8 mouse cellular contexts compared by ENCODE assay signal in genomic region chr9:65826226-65826587, GRCm38 (mm10). TPM values are rescaled to one million over a fixed set of nuclear protein-coding genes. Genes with fewer than 3 reads are reported as not detected.
A peak's percentile ranks its signal among the peaks of the same experiment; 100 is the strongest.
DNase-seq lines count a peak whose midpoint lies in the region; ATAC-seq and TF ChIP-seq lines count a peak whose summit lies in the region.

No protein-coding gene starts in this region.

- no peak for DNase-seq in gastrocnemius, adult 2 months
- no peak for DNase-seq in gastrocnemius, adult 8-10 months (ENCODE audit: low spot score in 2 of 2)
- peak; percentile 24 for DNase-seq in embryo, embryonic 11.5 days (ENCODE audit: low read depth, low spot score)
- peak; percentile 57 for DNase-seq in hindbrain, embryonic 14.5 days (ENCODE audit: low spot score)
- no peak for DNase-seq in ovary, postnatal 10 days (ENCODE audit: low spot score)
- DNase-seq in yolk sac, embryonic 10.5 days (ENCODE audit: low spot score) = no peak

- peak; percentile 57 for ATAC-seq in hindbrain, embryonic 14.5 days (ENCODE audit: low FRiP score)

- H3K9me3 ChIP-seq in E14TG2a.4 (ENCODE audit: low read length) = no peaks in the 10 kb centered on the region
- no peaks in the 10 kb centered on the region for H3K9me3 ChIP-seq in hindbrain, embryonic 14.5 days (ENCODE audit: control insufficient read depth, low read length)

- peaks cover 54% of the 10 kb centered on the region for H3K4me1 ChIP-seq in E14TG2a.4 (replicated peaks; ENCODE audit: low read depth, low read length)
- H3K4me1 ChIP-seq in hindbrain, embryonic 14.5 days (replicated peaks; ENCODE audit: control insufficient read depth, insufficient read depth, low read length) = peaks cover 37% of the 10 kb centered on the region

- peak overlapping the region; percentile 92 for H3K27ac ChIP-seq in gastrocnemius, adult 2 months
- peak overlapping the region; percentile 100 for H3K27ac ChIP-seq in hindbrain, embryonic 14.5 days
- no peak overlapping the region for H3K27ac ChIP-seq in macrophage

- peak overlapping the region; percentile 98 for H3K9ac ChIP-seq in hindbrain, embryonic 14.5 days

- H3K4me2 ChIP-seq in hindbrain, embryonic 14.5 days (replicated peaks) = peak overlapping the region; percentile 82

- peak overlapping the region; percentile 88 for H3K4me3 ChIP-seq in gastrocnemius, adult 2 months
- H3K4me3 ChIP-seq in E14TG2a.4 (replicated peaks; ENCODE audit: low read length) (peak overlapping the region; percentile 88), macrophage (ENCODE audit: inconsistent target) (peak overlapping the region; percentile 50; the same call in 1 of the 2 replicates)
- H3K4me3 ChIP-seq in hindbrain, embryonic 14.5 days (replicated peaks; ENCODE audit: low read length) = peak overlapping the region; percentile 84

- TF ChIP-seq CTCF in gastrocnemius, adult 2 months (IDR thresholded peaks at IDR 0.05) = no peak
- no peak for TF ChIP-seq CTCF in E14TG2a.4 (conservative IDR thresholded peaks at IDR 0.05; ENCODE audit: low read length)

- intact Hi-C loops in gastrocnemius, adult 2 months (cut with DNase I) = loop anchor here (5.0 kb wide), 3 partner anchors 34 to 149 kb away; no protein-coding TSS in a partner anchor

- WGBS in hindbrain, embryonic 14.5 days = 0% methylated on average over 4 of the region's 4 CpGs
- 25% methylated on average over 4 of the region's 4 CpGs for WGBS in macrophage (ENCODE audit: missing documents)

- H3K36me3 ChIP-seq in E14TG2a.4 (ENCODE audit: insufficient read depth, low read length) (no peaks in the 10 kb centered on the region), macrophage (ENCODE audit: inconsistent target) (no peaks in the 10 kb centered on the region)
- H3K36me3 ChIP-seq in hindbrain, embryonic 14.5 days (replicated peaks; ENCODE audit: control insufficient read depth, insufficient read depth) = no peaks in the 10 kb centered on the region

- H3K27me3 ChIP-seq in E14TG2a.4 (ENCODE audit: insufficient read depth, low read length) = peaks cover 8% of the 10 kb centered on the region
- no peaks in the 10 kb centered on the region for H3K27me3 ChIP-seq in hindbrain, embryonic 14.5 days (ENCODE audit: control insufficient read depth, insufficient read depth, low read length)

- H3K79me2 ChIP-seq in macrophage (ENCODE audit: inconsistent target) = peaks cover 37% of the 10 kb centered on the region; the same call in 1 of the 2 replicates

RNA-seq across cellular contexts. Expression of gene Zfp609, which starts 1.2 kb away (rescaled TPM):
- 10 to 100 TPM; 18.4 to 21.1 TPM for total RNA-seq in gastrocnemius, adult 2 months (2021)
- total RNA-seq in gastrocnemius, adult 8-10 months (2022) = 10 to 100 TPM; 15.8 to 18.8 (median 17.6) TPM
- 8.0 and 8.8 TPM in 2 replicates for polyA plus RNA-seq in hindbrain, embryonic 14.5 days (2014; fragmentation: Nextera tagmentation; extraction: Ambion mirVana)
- 10 to 100 TPM in 22 of 26 experiments, 1 to 10 TPM in 4; 5.7 to 32.1 (median 16.8) TPM for total RNA-seq in macrophage (2018; cell fraction: chromatin; rRNA removed)
- 10 to 100 TPM in 2 of 26 experiments, 1 to 10 TPM in 24; 5.5 to 10.4 (median 7.3) TPM for total RNA-seq in macrophage (2018; cell fraction: cytosol; rRNA removed)
- total RNA-seq in macrophage (2018; cell fraction: nucleus; rRNA removed) = 10 to 100 TPM in 20 of 26 experiments, 1 to 10 TPM in 6; 5.1 to 30.3 (median 12.3) TPM
- polyA plus RNA-seq in macrophage (2018) = 4.6 to 7.8 TPM (median 6.3 TPM) in 3 replicates

Comparison
In these comparisons a context has a peak if more than half of its experiments do, and no peak if none do; other contexts are left out.
1. DNase-seq: peak in embryo, embryonic 11.5 days (single experiment) and hindbrain, embryonic 14.5 days (single experiment); none in gastrocnemius, adult 2 months (single experiment), gastrocnemius, adult 8-10 months (0 of 2), ovary, postnatal 10 days (single experiment) and yolk sac, embryonic 10.5 days (single experiment).
2. Peak in every context shown above with its lines, with median percentiles within 50 percentile points of each other: H3K4me3 ChIP-seq.